Comparison of ENCODE assay signal across 8 mouse cellular contexts in the genomic region with DNA sequence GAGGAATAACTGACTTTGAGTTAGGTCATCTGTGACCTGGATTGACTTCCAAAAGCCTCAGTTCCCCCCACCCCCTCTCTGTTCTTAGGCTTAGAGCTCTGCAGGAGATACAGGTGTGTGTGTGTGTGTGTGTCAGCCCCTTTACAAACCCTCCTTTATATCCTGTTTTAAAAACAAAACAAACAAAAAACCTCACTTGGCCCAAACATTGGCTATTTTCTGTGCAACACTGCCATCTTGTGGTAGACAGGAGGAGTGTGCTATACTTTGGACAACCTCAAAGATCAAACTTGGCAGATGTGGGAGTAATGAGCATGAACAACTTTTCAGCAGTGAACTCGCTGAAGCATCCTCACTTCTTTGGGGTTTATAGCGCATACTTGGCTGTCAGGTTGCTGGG.
DNase-seq lines count a peak whose midpoint lies in the region; ATAC-seq and TF ChIP-seq lines count a peak whose summit lies in the region.

No protein-coding gene starts in this region.

- no peak overlapping the region for H3K4me3 ChIP-seq in liver, postnatal 0 days (ENCODE audit: low read depth, low read length)
- H3K4me3 ChIP-seq in liver, embryonic 12.5 days, result no peak overlapping the region

- no peak overlapping the region for H3K27ac ChIP-seq in liver, postnatal 0 days (ENCODE audit: low read depth)
- H3K27ac ChIP-seq in liver, embryonic 12.5 days, result no peak overlapping the region

- no peak overlapping the region for H3K9ac ChIP-seq in liver, postnatal 0 days (replicated peaks)
- no peak overlapping the region for H3K9ac ChIP-seq in liver, embryonic 12.5 days

- H3K36me3 ChIP-seq in liver, postnatal 0 days (replicated peaks; ENCODE audit: insufficient read depth, low read length), result no peaks in the 10 kb centered on the region
- no peaks in the 10 kb centered on the region for H3K36me3 ChIP-seq in liver, embryonic 12.5 days

- ATAC-seq in liver, postnatal 0 days, result peak; percentile 21; the same call in 1 of the 2 replicates
- ATAC-seq in liver, embryonic 12.5 days, result no peak

- peak; percentile 88 for TF ChIP-seq CTCF in liver, postnatal 0 days (IDR thresholded peaks at IDR 0.05; ENCODE audit: low read depth)

- 8% methylated on average over 2 of the region's 2 CpGs for WGBS in liver, postnatal 0 days (ENCODE audit: insufficient replicate concordance)
- WGBS in liver, embryonic 12.5 days (ENCODE audit: insufficient replicate concordance), result 3% methylated on average over 2 of the region's 2 CpGs

- DNase-seq in liver, postnatal 0 days, result peak; percentile 34
- peak; percentile 80 for DNase-seq in NIH3T3 (ENCODE audit: low read depth)
- DNase-seq in cerebellum, adult 9-10 months, result peak; percentile 75
- peak; percentile 52 to 65 for DNase-seq in heart, postnatal 14 days
- DNase-seq in left cerebral cortex, postnatal 14 days (ENCODE audit: low spot score in 2 of 2), result peak; percentile 60 to 62
- peak; percentile 82 for DNase-seq in naive thymus-derived CD4-positive, alpha-beta T cell, adult 2 months (ENCODE audit: low read depth)
- DNase-seq in spleen, adult 12 weeks (ENCODE audit: low spot score), result no peak

- H3K4me1 ChIP-seq in liver, postnatal 0 days (ENCODE audit: insufficient read depth), result no peaks in the 10 kb centered on the region
- H3K4me1 ChIP-seq in liver, embryonic 12.5 days, result no peaks in the 10 kb centered on the region

- H3K27me3 ChIP-seq in liver, postnatal 0 days (ENCODE audit: insufficient read depth, low read length), result no peaks in the 10 kb centered on the region
- H3K27me3 ChIP-seq in liver, embryonic 12.5 days (replicated peaks), result no peaks in the 10 kb centered on the region

- intact Hi-C loops in heart, postnatal 14 days (cut with DNase I), result loop anchor here (1.0 to 5.0 kb wide), 4 partner anchors 195 to 447 kb away; no protein-coding TSS in a partner anchor
- intact Hi-C loops in left cerebral cortex, postnatal 14 days (cut with DNase I), result loop anchor here (5.0 kb wide), 4 partner anchors 192 to 447 kb away; a partner anchor contains a TSS

- TF ChIP-seq EP300 in liver, postnatal 0 days (IDR thresholded peaks at IDR 0.05; ENCODE audit: low read depth), result no peak

- H3K9me3 ChIP-seq in liver, postnatal 0 days (ENCODE audit: low read length), result no peaks in the 10 kb centered on the region
- H3K9me3 ChIP-seq in liver, embryonic 12.5 days (replicated peaks), result no peaks in the 10 kb centered on the region

- H3K4me2 ChIP-seq in liver, postnatal 0 days (ENCODE audit: low read depth, low read length), result no peak overlapping the region
- no peak overlapping the region for H3K4me2 ChIP-seq in liver, embryonic 12.5 days
